Mouse (Mus musculus): ENCODE data around the gene Akirin1. TPM values are rescaled to one million over a fixed set of nuclear protein-coding genes. Genes with fewer than 3 reads are reported as not detected.

Gene Akirin1
- polyA plus RNA-seq, 2 experiments: 15.6 to 24.5 TPM

GRCm38 (mm10) chr4:123732163-123732910 lies 17.8 kb downstream of the Akirin1 start:
- no peak overlapping the region for H3K27ac ChIP-seq
- H3K4me1 ChIP-seq (replicated peaks; ENCODE audit: control insufficient read depth in 2 of 2, insufficient read depth in 2 of 2, low read length in 1 of 2): no peaks in the 10 kb centered on the region
- no peak for TF ChIP-seq EP300 (IDR thresholded peaks at IDR 0.05; ENCODE audit: low read depth)
- TF ChIP-seq CTCF (IDR thresholded peaks at IDR 0.05; ENCODE audit: low read depth): no peak
- no peak overlapping the region for H3K4me2 ChIP-seq (ENCODE audit: low read depth)
- H3K36me3 ChIP-seq (replicated peaks; ENCODE audit: control insufficient read depth, insufficient read depth, low read depth): peaks cover 3% of the 10 kb centered on the region; the same call in 1 of the 2 replicates
- 83% methylated on average over 4 of the region's 4 CpGs for WGBS (ENCODE audit: insufficient replicate concordance)
- no peaks in the 10 kb centered on the region for H3K9me3 ChIP-seq (ENCODE audit: control insufficient read depth, low read length)
- no peak overlapping the region for H3K9ac ChIP-seq (replicated peaks)
- no peak overlapping the region for H3K4me3 ChIP-seq (ENCODE audit: insufficient read depth in 1 of 2, low read depth in 2 of 2, low read length in 2 of 2)
- ATAC-seq (ENCODE audit: insufficient read depth) (no peak), DNase-seq (ENCODE audit: low read depth in 3 of 3, low spot score in 3 of 3) (no peak)
- H3K27me3 ChIP-seq (ENCODE audit: control insufficient read depth, insufficient read depth, low read length): no peaks in the 10 kb centered on the region

- no peak overlapping the region for H3K4me2 ChIP-seq (ENCODE audit: low read depth)
- H3K27ac ChIP-seq: no peak overlapping the region
- H3K9ac ChIP-seq (replicated peaks): no peak overlapping the region
- no peaks in the 10 kb centered on the region for H3K9me3 ChIP-seq (ENCODE audit: control insufficient read depth, low read length)
- no peaks in the 10 kb centered on the region for H3K36me3 ChIP-seq (replicated peaks; ENCODE audit: control insufficient read depth, insufficient read depth, low read depth)
- H3K4me1 ChIP-seq (replicated peaks; ENCODE audit: control insufficient read depth in 2 of 2, insufficient read depth in 2 of 2, low read length in 1 of 2): peaks cover 5 to 8% of the 10 kb centered on the region in 2 experiments; a peak in 3 of 4 replicates
- H3K27me3 ChIP-seq (ENCODE audit: control insufficient read depth, insufficient read depth, low read length): no peaks in the 10 kb centered on the region
- TF ChIP-seq CTCF (IDR thresholded peaks at IDR 0.05; ENCODE audit: low read depth) (no peak), EP300 (IDR thresholded peaks at IDR 0.05; ENCODE audit: low read depth) (no peak)
- DNase-seq (ENCODE audit: low read depth in 3 of 3, low spot score in 3 of 3) (no peak), ATAC-seq (ENCODE audit: insufficient read depth) (no peak)
- no peak overlapping the region for H3K4me3 ChIP-seq (ENCODE audit: insufficient read depth in 1 of 2, low read depth in 2 of 2, low read length in 2 of 2)
- WGBS (ENCODE audit: insufficient replicate concordance): 61% methylated on average over 4 of the region's 4 CpGs
These were observed 28.4 kb downstream of the Akirin1 start for GRCm38 (mm10) chr4:123721761-123722160.

- H3K4me2 ChIP-seq (ENCODE audit: low read depth): peak overlapping the region; percentile 74
- H3K4me3 ChIP-seq (ENCODE audit: insufficient read depth in 1 of 2, low read depth in 2 of 2, low read length in 2 of 2): peak overlapping the region; percentile 64 to 89
- H3K36me3 ChIP-seq (replicated peaks; ENCODE audit: control insufficient read depth, insufficient read depth, low read depth): peaks cover 3% of the 10 kb centered on the region
- peak overlapping the region; percentile 76 for H3K27ac ChIP-seq
- DNase-seq (ENCODE audit: low read depth in 3 of 3, low spot score in 3 of 3) (no peak), ATAC-seq (ENCODE audit: insufficient read depth) (peak; percentile 32)
- H3K9me3 ChIP-seq (ENCODE audit: control insufficient read depth, low read length): no peaks in the 10 kb centered on the region
- H3K27me3 ChIP-seq (ENCODE audit: control insufficient read depth, insufficient read depth, low read length): no peaks in the 10 kb centered on the region
- peaks cover 5 to 8% of the 10 kb centered on the region in 2 experiments; a peak in 3 of 4 replicates for H3K4me1 ChIP-seq (replicated peaks; ENCODE audit: control insufficient read depth in 2 of 2, insufficient read depth in 2 of 2, low read length in 1 of 2)
- 17% methylated on average over 7 of the region's 7 CpGs for WGBS (ENCODE audit: insufficient replicate concordance)
- TF ChIP-seq EP300 (IDR thresholded peaks at IDR 0.05; ENCODE audit: low read depth) (no peak), CTCF (IDR thresholded peaks at IDR 0.05; ENCODE audit: low read depth) (no peak)
- peak overlapping the region; percentile 78 for H3K9ac ChIP-seq (replicated peaks)
These were observed 31.7 kb downstream of the Akirin1 start for GRCm38 (mm10) chr4:123718434-123718780.

- peak; percentile 100 for ATAC-seq (ENCODE audit: insufficient read depth)
- Histone ChIP-seq H3K9me3 (ENCODE audit: control insufficient read depth, low read length) (no peaks in the 10 kb centered on the region), H3K4me2 (ENCODE audit: low read depth) (peak within 1 kb of the TSS; percentile 74), H3K27ac (peak within 1 kb of the TSS; percentile 76), H3K27me3 (ENCODE audit: control insufficient read depth, insufficient read depth, low read length) (no peaks in the 10 kb centered on the region), H3K4me3 (ENCODE audit: insufficient read depth in 1 of 2, low read depth in 2 of 2, low read length in 2 of 2) (peak within 1 kb of the TSS; percentile 89 to 94), H3K4me1 (replicated peaks; ENCODE audit: control insufficient read depth in 2 of 2, insufficient read depth in 2 of 2, low read length in 1 of 2) (peaks cover 5 to 8% of the 10 kb centered on the region in 2 experiments; a peak in 3 of 4 replicates), H3K36me3 (replicated peaks; ENCODE audit: control insufficient read depth, insufficient read depth, low read depth) (peaks cover 3% of the 10 kb centered on the region), H3K9ac (replicated peaks) (peak within 1 kb of the TSS; percentile 92)
- under 1% methylated on average over 40 of the region's 40 CpGs for WGBS (ENCODE audit: insufficient replicate concordance)
- TF ChIP-seq EP300 (IDR thresholded peaks at IDR 0.05; ENCODE audit: low read depth) (peak; percentile 19; the same call in 1 of the 2 replicates), CTCF (IDR thresholded peaks at IDR 0.05; ENCODE audit: low read depth) (no peak)
- DNase-seq (ENCODE audit: low read depth in 3 of 3, low spot score in 3 of 3): peak; percentile 94 to 95 (median 95)
These were observed 32.3 kb downstream of the Akirin1 start, which contains the start of gene Ndufs5 for GRCm38 (mm10) chr4:123717574-123718433. Ndufs5 (minus strand) TSS chr4:123718202.

- ATAC-seq (ENCODE audit: insufficient read depth): no peak
- Histone ChIP-seq H3K9ac (replicated peaks) (no peak overlapping the region), H3K27ac (no peak overlapping the region), H3K4me1 (replicated peaks; ENCODE audit: control insufficient read depth in 2 of 2, insufficient read depth in 2 of 2, low read length in 1 of 2) (peaks cover 0 to 2% of the 10 kb centered on the region in 2 experiments; a peak in 1 of 4 replicates), H3K4me3 (ENCODE audit: insufficient read depth in 1 of 2, low read depth in 2 of 2, low read length in 2 of 2) (no peak overlapping the region), H3K9me3 (ENCODE audit: control insufficient read depth, low read length) (no peaks in the 10 kb centered on the region), H3K36me3 (replicated peaks; ENCODE audit: control insufficient read depth, insufficient read depth, low read depth) (peaks cover 3% of the 10 kb centered on the region), H3K4me2 (ENCODE audit: low read depth) (no peak overlapping the region), H3K27me3 (ENCODE audit: control insufficient read depth, insufficient read depth, low read length) (no peaks in the 10 kb centered on the region)
- DNase-seq (ENCODE audit: low read depth in 3 of 3, low spot score in 3 of 3): no peak
- TF ChIP-seq EP300 (IDR thresholded peaks at IDR 0.05; ENCODE audit: low read depth) (no peak), CTCF (IDR thresholded peaks at IDR 0.05; ENCODE audit: low read depth) (no peak)
- 82% methylated on average over 1 of the region's 3 CpGs for WGBS (ENCODE audit: insufficient replicate concordance)
These were observed 37.7 kb downstream of the Akirin1 start for GRCm38 (mm10) chr4:123712431-123712830.
